Mouse (Mus musculus) retina, adult 2 months (tissue): ENCODE data around the gene Hnf4a.

Source experiments
- DNase-seq: peaks from one replicate; pipeline ENCODE4 v3.0.0-alpha.2; 2012; ENCODE audit warnings: low read depth, low spot score

Hnf4a gene

GRCm38 (mm10) chr2:163490656-163491055 lies 16.0 kb upstream of the Hnf4a start:
- DNase-seq, result no peak

GRCm38 (mm10) chr2:163491351-163491750 lies 15.3 kb upstream of the Hnf4a start:
- DNase-seq, result no peak

- DNase-seq, result no peak
These were observed 14.6 kb upstream of the Hnf4a start, which contains the start of gene R3hdml for GRCm38 (mm10) chr2:163492018-163492417. TSS of gene R3hdml (plus strand) at chr2:163492318.

- DNase-seq, result no peak
These were observed 13.6 kb upstream of the Hnf4a start for GRCm38 (mm10) chr2:163493031-163493430.

GRCm38 (mm10) chr2:163493976-163494375 lies 12.6 kb upstream of the Hnf4a start:
- no peak for DNase-seq

DNA sequence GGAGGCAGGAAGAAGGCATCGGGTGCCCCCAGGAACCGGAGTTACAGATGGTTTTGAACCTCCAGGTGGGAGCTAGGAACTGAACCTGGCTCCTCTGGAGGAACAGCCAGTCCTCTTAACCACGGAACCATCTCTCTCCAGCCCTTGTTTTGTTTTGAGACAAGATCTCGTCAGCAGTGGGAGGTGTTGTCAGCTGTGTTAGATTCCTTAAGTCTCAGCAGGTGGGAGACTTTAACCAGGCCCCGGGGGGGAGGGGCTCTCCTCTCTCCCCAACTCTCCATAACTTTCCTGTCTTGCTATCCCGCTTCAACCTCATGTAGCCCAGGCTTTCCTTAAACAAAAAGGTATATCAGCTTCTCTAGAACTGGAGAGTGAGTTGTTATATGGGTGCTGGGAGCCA lies 12.2 kb upstream of the Hnf4a start:
- DNase-seq, result no peak

GRCm38 (mm10) chr2:163502219-163502618 lies 4.4 kb upstream of the Hnf4a start:
- DNase-seq, result no peak

DNA sequence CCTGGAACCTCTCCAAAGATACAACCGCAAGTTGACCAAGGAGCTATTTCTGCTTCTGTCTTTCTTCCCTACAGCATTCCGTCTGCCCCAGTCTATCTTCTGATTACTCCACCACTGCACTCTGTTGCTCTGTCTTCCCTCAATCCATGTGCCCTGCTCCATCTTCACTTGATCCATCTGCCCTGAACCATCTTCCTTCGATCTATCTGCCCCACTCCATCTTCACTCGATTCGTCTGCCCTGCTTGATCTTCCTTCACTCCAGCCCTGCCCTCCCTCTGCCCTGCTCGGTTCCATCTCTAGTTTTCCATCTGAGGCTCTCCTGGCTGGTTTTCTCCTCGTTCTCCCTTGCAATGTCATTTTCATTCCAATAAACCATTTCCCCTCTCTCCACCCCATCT lies 3.4 kb upstream of the Hnf4a start:
- no peak for DNase-seq

- DNase-seq, result no peak
These were observed 19.2 kb downstream of the Hnf4a start for GRCm38 (mm10) chr2:163525761-163526243.

GRCm38 (mm10) chr2:163527497-163527896 lies 20.9 kb downstream of the Hnf4a start:
- DNase-seq, result no peak

GRCm38 (mm10) chr2:163530418-163530817 lies 23.8 kb downstream of the Hnf4a start:
- no peak for DNase-seq

- DNase-seq, result peak; percentile 47
These were observed 25.3 kb downstream of the Hnf4a start for GRCm38 (mm10) chr2:163531917-163532316.

- DNase-seq, result no peak
These were observed 26.6 kb downstream of the Hnf4a start for GRCm38 (mm10) chr2:163533226-163533625.

DNA sequence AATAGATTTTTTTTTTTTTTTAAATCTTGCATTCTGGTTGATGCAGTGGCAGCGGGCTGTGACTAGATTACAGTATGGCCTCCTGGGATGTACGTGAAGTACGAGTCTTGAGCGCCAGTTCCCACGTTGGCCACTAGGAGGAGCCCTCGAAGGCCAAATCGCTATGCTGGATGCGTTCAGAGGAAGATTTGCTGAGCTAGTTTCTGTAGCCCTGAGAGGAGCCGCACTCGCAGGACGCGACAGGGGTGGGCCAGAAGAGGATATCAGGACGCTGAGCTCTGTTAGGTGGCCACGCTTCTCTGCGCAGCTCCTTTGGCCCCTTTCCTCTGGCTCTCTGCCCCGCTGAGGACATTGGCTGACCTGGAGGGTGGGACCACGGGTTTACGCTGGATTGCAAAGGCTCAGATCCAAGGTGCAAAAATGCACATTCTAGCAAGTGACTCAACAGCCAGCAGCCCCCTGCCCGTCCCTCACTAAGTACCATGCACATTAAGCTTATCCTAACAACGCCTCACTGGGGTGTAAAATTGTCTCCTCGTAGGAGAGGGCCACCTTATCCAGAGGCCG lies 28.4 kb downstream of the Hnf4a start:
- DNase-seq, result peak; percentile 81

- DNase-seq, result no peak
These were observed 30.8 kb downstream of the Hnf4a start for GRCm38 (mm10) chr2:163537443-163537842.

DNA sequence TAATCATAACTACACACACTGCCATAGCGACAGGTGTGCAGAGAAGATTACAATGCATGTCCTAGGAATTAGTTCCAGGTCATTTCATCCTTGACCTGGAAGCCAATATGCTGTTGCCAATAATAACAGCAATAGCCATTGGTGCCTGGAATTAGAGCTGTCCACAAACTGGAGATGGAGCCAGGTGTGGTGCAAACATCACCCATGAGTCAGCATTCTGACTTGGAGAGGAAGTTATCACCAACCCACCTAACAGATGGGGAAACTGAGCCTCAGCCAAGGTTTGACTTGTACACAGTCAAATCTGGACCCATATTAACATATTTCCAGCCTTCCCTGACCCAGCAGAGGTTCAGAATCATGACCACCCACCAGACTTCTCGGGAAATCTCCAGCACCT lies 31.8 kb downstream of the Hnf4a start:
- no peak for DNase-seq

DNA sequence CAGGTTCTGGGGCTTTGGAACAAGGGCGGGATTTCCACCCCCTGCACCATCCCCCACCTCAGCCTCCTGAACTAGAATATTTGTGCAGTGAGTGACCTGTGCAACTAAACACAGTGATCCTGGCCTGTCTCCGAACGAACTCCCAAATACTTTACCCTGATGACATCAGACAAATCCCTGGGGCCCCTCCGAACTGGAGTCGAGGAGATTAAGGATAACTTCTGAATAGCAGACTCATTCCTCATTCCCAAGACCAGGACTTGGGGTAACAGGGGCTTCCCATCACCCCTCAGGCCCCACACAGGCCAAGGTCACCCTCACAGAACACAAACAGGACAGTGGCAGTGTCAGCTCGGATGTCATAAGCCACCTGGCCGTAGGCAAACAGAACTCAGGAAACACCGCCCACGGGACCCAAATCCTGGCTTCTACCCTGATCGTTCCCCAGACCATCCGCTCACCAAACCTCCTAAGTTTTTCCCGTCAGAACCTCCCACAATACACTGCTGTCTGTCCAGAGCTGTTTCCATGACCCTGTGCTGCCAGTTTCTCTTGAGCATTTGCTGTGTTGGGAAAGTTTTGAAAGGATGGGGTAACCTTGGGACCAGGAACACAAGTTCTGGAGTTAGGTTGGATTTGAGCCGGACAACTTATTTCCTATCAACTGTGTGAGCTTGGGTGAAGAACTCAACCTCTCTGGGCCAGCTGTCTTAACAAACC lies 32.9 kb downstream of the Hnf4a start:
- no peak for DNase-seq

DNA sequence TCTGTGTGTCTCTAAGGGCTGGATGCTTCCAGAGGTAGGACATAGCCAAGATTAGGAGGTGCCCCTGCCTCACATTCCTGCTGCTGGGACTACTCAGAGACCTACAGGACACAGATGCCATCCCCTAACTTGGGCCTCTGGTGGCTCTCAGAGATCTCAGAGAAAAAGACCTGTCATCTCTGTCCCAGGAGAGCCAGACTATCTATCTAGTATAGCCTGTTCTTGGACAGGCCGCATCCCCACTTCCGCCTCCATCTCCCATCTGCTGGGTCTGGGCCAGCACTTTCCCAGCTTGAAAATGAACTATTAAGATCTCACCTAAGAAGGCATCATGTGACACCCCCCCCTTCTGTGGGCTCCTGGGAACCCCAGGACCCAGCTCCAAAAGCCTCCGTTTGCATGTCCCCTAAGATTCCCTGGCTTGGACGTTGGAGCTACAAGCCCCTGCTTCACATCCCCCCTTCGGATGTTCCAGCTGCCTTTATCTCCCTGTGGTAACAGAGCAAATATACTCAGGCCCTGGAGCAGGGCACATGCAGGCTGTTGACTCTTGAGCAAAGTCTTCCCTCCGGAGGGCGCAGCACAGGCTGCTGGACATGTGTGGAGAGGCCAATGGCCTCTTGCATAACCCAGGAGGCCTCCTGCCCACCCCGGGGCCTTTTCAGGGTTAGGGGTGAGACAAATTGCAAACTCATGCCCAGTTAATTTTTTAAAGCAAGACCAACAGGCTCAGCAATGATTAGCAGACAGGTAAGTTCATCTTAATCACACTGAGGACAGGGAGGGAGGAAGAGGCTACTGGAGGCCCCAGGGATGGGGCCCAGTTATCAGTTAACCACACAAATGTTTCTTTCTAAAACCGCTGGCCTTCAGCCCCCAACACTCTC lies 33.9 kb downstream of the Hnf4a start:
- DNase-seq, result no peak

DNA sequence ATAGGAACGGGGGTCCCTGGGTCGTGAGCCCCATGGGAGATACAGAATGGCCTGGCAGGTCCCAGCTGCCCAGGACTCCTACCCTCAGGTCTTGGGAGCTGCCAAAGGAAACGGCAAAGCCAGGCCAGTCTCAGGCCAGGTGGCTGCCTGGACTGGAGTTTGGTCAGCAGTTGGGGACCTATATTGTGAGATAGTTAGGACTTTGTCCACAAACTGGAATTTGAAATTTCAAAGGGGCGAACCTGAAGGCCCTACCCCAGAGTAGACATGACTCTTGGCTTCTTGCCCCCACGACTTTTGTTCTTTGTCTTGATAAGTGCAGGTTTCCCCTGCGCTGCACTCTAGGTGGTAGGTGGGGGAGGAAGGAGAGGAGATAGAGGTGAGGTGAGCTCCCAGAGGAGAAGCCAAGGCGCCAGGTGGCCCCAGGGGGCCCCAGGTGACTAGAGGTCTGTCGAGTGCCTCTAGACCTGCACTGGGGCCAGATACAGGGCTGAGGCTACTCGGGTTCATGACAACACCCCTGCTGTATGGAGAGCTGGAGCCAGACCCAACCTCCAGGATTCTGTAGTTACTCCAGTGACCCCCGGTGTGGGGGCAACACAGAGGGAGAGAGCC lies 35.1 kb downstream of the Hnf4a start:
- DNase-seq, result no peak

- DNase-seq, result no peak
These were observed 36.1 kb downstream of the Hnf4a start for GRCm38 (mm10) chr2:163542674-163543073.

- no peak for DNase-seq
These were observed 40.2 kb downstream of the Hnf4a start for GRCm38 (mm10) chr2:163546623-163547318.
